Mouse (Mus musculus): ENCODE measurements around the gene Dcun1d3. TPM values are rescaled to one million over a fixed set of nuclear protein-coding genes. Genes with fewer than 3 reads are reported as not detected.
A peak's percentile ranks its signal among the peaks of the same experiment; 100 is the strongest.

Dcun1d3 gene
- polyA plus RNA-seq, 1 experiment from 2014 or later = 18.2 TPM

GRCm38 (mm10) chr7:119897521-119898109 lies 1.5 kb upstream of the Dcun1d3 start:
- H3K9me3 ChIP-seq = no peaks in the 10 kb centered on the region
- no peak overlapping the region for H3K27ac ChIP-seq (replicated peaks)
- H3K4me3 ChIP-seq = no peak overlapping the region
- H3K4me1 ChIP-seq = peaks cover 33% of the 10 kb centered on the region
- no peak overlapping the region for H3K9ac ChIP-seq (replicated peaks)
- no peaks in the 10 kb centered on the region for H3K36me3 ChIP-seq
- 91% methylated on average over 8 of the region's 8 CpGs for WGBS
- ATAC-seq (replicated peaks) = no peak
- H3K27me3 ChIP-seq = no peaks in the 10 kb centered on the region
- H3K4me2 ChIP-seq (replicated peaks) = no peak overlapping the region

- peaks cover 38% of the 10 kb centered on the region for H3K4me1 ChIP-seq
- peak overlapping the region; percentile 86 for H3K9ac ChIP-seq (replicated peaks)
- no peaks in the 10 kb centered on the region for H3K36me3 ChIP-seq
- H3K4me2 ChIP-seq (replicated peaks) = peak overlapping the region; percentile 70
- 2% methylated on average over 13 of the region's 15 CpGs for WGBS
- H3K9me3 ChIP-seq = no peaks in the 10 kb centered on the region
- H3K27ac ChIP-seq (replicated peaks) = peak overlapping the region; percentile 98
- peak overlapping the region; percentile 70 for H3K4me3 ChIP-seq
- no peaks in the 10 kb centered on the region for H3K27me3 ChIP-seq
- peak; percentile 73 for ATAC-seq (replicated peaks)
Measured at GRCm38 (mm10) chr7:119894818-119895544, 1.1 kb downstream of the Dcun1d3 start.

- Histone ChIP-seq H3K9ac (replicated peaks) (no peak overlapping the region), H3K4me3 (no peak overlapping the region), H3K36me3 (no peaks in the 10 kb centered on the region), H3K4me2 (replicated peaks) (no peak overlapping the region), H3K27me3 (no peaks in the 10 kb centered on the region), H3K4me1 (peaks cover 38% of the 10 kb centered on the region), H3K9me3 (no peaks in the 10 kb centered on the region), H3K27ac (replicated peaks) (no peak overlapping the region)
- WGBS = 96% methylated on average over 4 of the region's 4 CpGs
- no peak for ATAC-seq (replicated peaks)
Measured at GRCm38 (mm10) chr7:119892742-119893141, 3.4 kb downstream of the Dcun1d3 start.

GRCm38 (mm10) chr7:119892198-119892597 lies 3.9 kb downstream of the Dcun1d3 start:
- Histone ChIP-seq H3K4me2 (replicated peaks) (no peak overlapping the region), H3K36me3 (no peaks in the 10 kb centered on the region), H3K4me1 (peaks cover 36% of the 10 kb centered on the region), H3K27ac (replicated peaks) (no peak overlapping the region), H3K4me3 (no peak overlapping the region), H3K9ac (replicated peaks) (no peak overlapping the region), H3K27me3 (no peaks in the 10 kb centered on the region), H3K9me3 (no peaks in the 10 kb centered on the region)
- 91% methylated on average over 1 of the region's 1 CpGs for WGBS
- ATAC-seq (replicated peaks) = no peak

GRCm38 (mm10) chr7:119887887-119888286 lies 8.2 kb downstream of the Dcun1d3 start:
- Histone ChIP-seq H3K9ac (replicated peaks) (no peak overlapping the region), H3K36me3 (no peaks in the 10 kb centered on the region), H3K4me3 (no peak overlapping the region), H3K27ac (replicated peaks) (no peak overlapping the region), H3K27me3 (no peaks in the 10 kb centered on the region), H3K4me2 (replicated peaks) (no peak overlapping the region), H3K9me3 (no peaks in the 10 kb centered on the region), H3K4me1 (peaks cover 6% of the 10 kb centered on the region; the same call in 1 of the 2 replicates)
- ATAC-seq (replicated peaks) = no peak
- WGBS = 93% methylated on average over 4 of the region's 4 CpGs

GRCm38 (mm10) chr7:119881229-119881628 lies 14.9 kb downstream of the Dcun1d3 start:
- Histone ChIP-seq H3K27me3 (no peaks in the 10 kb centered on the region), H3K27ac (replicated peaks) (no peak overlapping the region), H3K36me3 (peaks cover 4% of the 10 kb centered on the region; the same call in 1 of the 2 replicates), H3K9ac (replicated peaks) (no peak overlapping the region), H3K4me1 (no peaks in the 10 kb centered on the region), H3K9me3 (no peaks in the 10 kb centered on the region), H3K4me3 (no peak overlapping the region), H3K4me2 (replicated peaks) (no peak overlapping the region)
- WGBS = 93% methylated on average over 2 of the region's 2 CpGs
- ATAC-seq (replicated peaks) = no peak

- Histone ChIP-seq H3K9ac (replicated peaks) (no peak overlapping the region), H3K4me1 (no peaks in the 10 kb centered on the region), H3K9me3 (no peaks in the 10 kb centered on the region), H3K36me3 (peaks cover 4% of the 10 kb centered on the region; the same call in 1 of the 2 replicates), H3K27ac (replicated peaks) (no peak overlapping the region), H3K4me3 (no peak overlapping the region), H3K27me3 (no peaks in the 10 kb centered on the region), H3K4me2 (replicated peaks) (no peak overlapping the region)
- 90% methylated on average over 5 of the region's 5 CpGs for WGBS
- ATAC-seq (replicated peaks) = no peak
Measured at GRCm38 (mm10) chr7:119880345-119880744, 15.8 kb downstream of the Dcun1d3 start.

- no peak for ATAC-seq (replicated peaks)
Measured at GRCm38 (mm10) chr7:119879171-119879570, 16.9 kb downstream of the Dcun1d3 start.

GRCm38 (mm10) chr7:119875776-119876440 lies 20.2 kb downstream of the Dcun1d3 start:
- no peaks in the 10 kb centered on the region for H3K4me1 ChIP-seq
- no peaks in the 10 kb centered on the region for H3K27me3 ChIP-seq
- H3K4me3 ChIP-seq = no peak overlapping the region
- 68% methylated on average over 3 of the region's 3 CpGs for WGBS
- no peaks in the 10 kb centered on the region for H3K9me3 ChIP-seq
- H3K27ac ChIP-seq (replicated peaks) = no peak overlapping the region
- H3K4me2 ChIP-seq (replicated peaks) = no peak overlapping the region
- H3K9ac ChIP-seq (replicated peaks) = no peak overlapping the region
- no peak for ATAC-seq (replicated peaks)
- peaks cover 4% of the 10 kb centered on the region; the same call in 1 of the 2 replicates for H3K36me3 ChIP-seq

More at GRCm38 (mm10) chr7:119879171-119879570, 16.9 kb downstream of the Dcun1d3 start:
- no peaks in the 10 kb centered on the region for H3K4me1 ChIP-seq
- no peak overlapping the region for H3K9ac ChIP-seq (replicated peaks)
- H3K4me2 ChIP-seq (replicated peaks) = no peak overlapping the region
- no peak overlapping the region for H3K27ac ChIP-seq (replicated peaks)
- no peak overlapping the region for H3K4me3 ChIP-seq
- peaks cover 4% of the 10 kb centered on the region; the same call in 1 of the 2 replicates for H3K36me3 ChIP-seq
- WGBS = 97% methylated on average over 4 of the region's 4 CpGs
- H3K9me3 ChIP-seq = no peaks in the 10 kb centered on the region
- no peaks in the 10 kb centered on the region for H3K27me3 ChIP-seq

GRCm38 (mm10) chr7:119873050-119873449 lies 23.0 kb downstream of the Dcun1d3 start:
- no peaks in the 10 kb centered on the region for H3K9me3 ChIP-seq
- no peaks in the 10 kb centered on the region for H3K27me3 ChIP-seq
- peaks cover 2% of the 10 kb centered on the region; the same call in 1 of the 2 replicates for H3K36me3 ChIP-seq
- no peak for ATAC-seq (replicated peaks)
- 40% methylated on average over 2 of the region's 2 CpGs for WGBS
- H3K9ac ChIP-seq (replicated peaks) = no peak overlapping the region
- H3K4me1 ChIP-seq = no peaks in the 10 kb centered on the region
- H3K4me2 ChIP-seq (replicated peaks) = no peak overlapping the region
- no peak overlapping the region for H3K27ac ChIP-seq (replicated peaks)
- no peak overlapping the region for H3K4me3 ChIP-seq

- ATAC-seq (replicated peaks) = no peak
- H3K4me3 ChIP-seq = no peak overlapping the region
- no peak overlapping the region for H3K4me2 ChIP-seq (replicated peaks)
- H3K9me3 ChIP-seq = no peaks in the 10 kb centered on the region
- no peaks in the 10 kb centered on the region for H3K27me3 ChIP-seq
- 90% methylated on average over 4 of the region's 4 CpGs for WGBS
- no peaks in the 10 kb centered on the region for H3K4me1 ChIP-seq
- H3K36me3 ChIP-seq = no peaks in the 10 kb centered on the region
- no peak overlapping the region for H3K9ac ChIP-seq (replicated peaks)
- no peak overlapping the region for H3K27ac ChIP-seq (replicated peaks)
Measured at GRCm38 (mm10) chr7:119872204-119872603, 23.9 kb downstream of the Dcun1d3 start.

GRCm38 (mm10) chr7:119866136-119866535 lies 30.0 kb downstream of the Dcun1d3 start:
- ATAC-seq (replicated peaks) = no peak
- Histone ChIP-seq H3K4me2 (replicated peaks) (no peak overlapping the region), H3K4me1 (peaks cover 12% of the 10 kb centered on the region), H3K27ac (replicated peaks) (no peak overlapping the region), H3K9ac (replicated peaks) (no peak overlapping the region), H3K27me3 (no peaks in the 10 kb centered on the region), H3K4me3 (no peak overlapping the region), H3K36me3 (no peaks in the 10 kb centered on the region), H3K9me3 (no peaks in the 10 kb centered on the region)
- 70% methylated on average over 1 of the region's 1 CpGs for WGBS

Measured in forebrain, embryonic 15.5 days (tissue).